Mouse (Mus musculus): ENCODE measurements around the gene Cwc22. TPM values are rescaled to one million over a fixed set of nuclear protein-coding genes. Genes with fewer than 3 reads are reported as not detected.

The Cwc22 gene
- polyA plus RNA-seq, 1 experiment from 2014 or later = 42.8 TPM

GRCm38 (mm10) chr2:77960711-77961110, 14.5 kb upstream of the Cwc22 start:
- Histone ChIP-seq H3K27ac (no peak overlapping the region), H3K27me3 (ENCODE audit: low read depth, poor library complexity, severe bottlenecking) (no peaks in the 10 kb centered on the region), H3K36me3 (no peaks in the 10 kb centered on the region), H3K4me3 (no peak overlapping the region), H3K4me1 (no peaks in the 10 kb centered on the region), H3K9me3 (replicated peaks) (no peaks in the 10 kb centered on the region)
- no peak for DNase-seq (ENCODE audit: low spot score)
- WGBS = 86% methylated on average over 3 of the region's 3 CpGs

DNA sequence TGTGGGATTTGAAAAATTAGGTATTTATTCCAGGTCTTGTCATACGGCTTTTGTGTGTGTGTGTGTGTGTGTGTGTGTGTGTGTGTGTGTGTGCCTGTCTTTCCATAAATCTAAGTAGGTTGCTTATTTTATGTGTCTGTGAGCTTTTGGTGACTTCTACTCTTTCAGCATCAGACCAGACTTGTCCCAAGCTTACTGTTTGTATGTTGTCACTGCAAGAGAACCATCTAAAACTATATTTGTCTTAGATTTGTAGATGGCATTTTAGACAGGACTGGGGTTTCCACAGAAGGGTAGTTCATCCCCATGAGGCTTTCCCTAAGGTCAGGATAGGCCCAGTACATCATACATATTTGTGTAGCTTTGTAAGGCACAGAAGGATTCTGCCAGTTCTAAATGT, 13.2 kb upstream of the Cwc22 start:
- Histone ChIP-seq H3K27me3 (ENCODE audit: low read depth, poor library complexity, severe bottlenecking) (no peaks in the 10 kb centered on the region), H3K4me1 (no peaks in the 10 kb centered on the region), H3K4me3 (no peak overlapping the region), H3K27ac (no peak overlapping the region), H3K36me3 (no peaks in the 10 kb centered on the region), H3K9me3 (replicated peaks) (no peaks in the 10 kb centered on the region)
- no peak for DNase-seq (ENCODE audit: low spot score)
- WGBS = 84% methylated on average over 1 of the region's 1 CpGs

DNA sequence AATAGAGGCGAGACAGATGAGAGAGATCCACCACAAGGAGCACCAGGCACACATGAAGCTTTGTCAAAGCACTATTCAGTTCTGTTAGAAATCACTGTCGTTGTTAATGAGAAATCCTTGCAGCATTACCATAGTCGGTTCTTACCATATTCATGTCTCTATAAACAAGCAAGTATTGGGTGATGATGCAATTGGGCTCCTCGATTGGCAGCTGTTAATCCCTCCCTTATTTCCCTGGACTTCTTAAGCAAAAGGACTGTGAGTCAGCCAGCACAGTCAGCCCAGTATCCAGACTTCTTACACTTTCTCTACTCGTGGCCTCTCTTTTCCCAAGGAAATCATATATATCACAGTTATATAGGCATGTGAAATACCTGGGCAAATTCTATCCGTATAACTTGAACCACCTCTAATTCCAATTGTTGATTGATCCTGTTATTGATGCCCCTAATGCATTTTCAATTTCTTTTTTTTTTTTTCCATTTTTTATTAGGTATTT, 5.3 kb upstream of the Cwc22 start:
- H3K36me3 ChIP-seq = no peaks in the 10 kb centered on the region
- no peaks in the 10 kb centered on the region for H3K27me3 ChIP-seq (ENCODE audit: low read depth, poor library complexity, severe bottlenecking)
- no peaks in the 10 kb centered on the region for H3K4me1 ChIP-seq
- H3K9me3 ChIP-seq (replicated peaks) = no peaks in the 10 kb centered on the region
- no peak overlapping the region for H3K4me3 ChIP-seq
- H3K27ac ChIP-seq = no peak overlapping the region
- DNase-seq (ENCODE audit: low spot score) = no peak
- WGBS = 90% methylated on average over 6 of the region's 6 CpGs

- H3K27me3 ChIP-seq (ENCODE audit: low read depth, poor library complexity, severe bottlenecking) = no peaks in the 10 kb centered on the region
- 74% methylated on average over 1 of the region's 1 CpGs for WGBS
These were observed 3.9 kb upstream of the Cwc22 start for GRCm38 (mm10) chr2:77950111-77950510.

DNA sequence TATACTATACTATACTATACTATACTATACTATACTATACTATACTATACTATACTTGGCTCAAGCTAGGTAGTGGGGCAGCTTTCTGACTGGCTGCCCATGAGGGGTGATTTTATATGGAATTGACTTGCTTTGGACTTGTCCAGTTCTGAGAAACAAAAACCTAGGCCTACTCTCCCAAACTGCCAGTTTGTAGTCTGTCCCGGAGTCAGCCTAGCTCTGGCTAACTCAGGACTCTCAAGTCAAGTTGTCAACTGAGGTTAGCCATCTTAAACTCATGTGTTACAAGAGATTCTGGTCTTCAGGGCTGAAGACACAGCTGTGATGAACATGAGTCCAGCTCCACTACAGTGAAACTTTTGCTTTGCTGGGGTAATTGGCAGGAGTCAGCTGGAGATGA, 3.3 kb upstream of the Cwc22 start:
- no peaks in the 10 kb centered on the region for H3K36me3 ChIP-seq
- no peak overlapping the region for H3K27ac ChIP-seq
- H3K4me3 ChIP-seq = no peak overlapping the region
- DNase-seq (ENCODE audit: low spot score) = no peak
- 83% methylated on average over 1 of the region's 1 CpGs for WGBS
- no peaks in the 10 kb centered on the region for H3K27me3 ChIP-seq (ENCODE audit: low read depth, poor library complexity, severe bottlenecking)
- H3K9me3 ChIP-seq (replicated peaks) = no peaks in the 10 kb centered on the region
- H3K4me1 ChIP-seq = peaks cover 9% of the 10 kb centered on the region

More at GRCm38 (mm10) chr2:77950111-77950510, 3.9 kb upstream of the Cwc22 start:
- no peak for DNase-seq (ENCODE audit: low spot score)
- no peaks in the 10 kb centered on the region for H3K9me3 ChIP-seq (replicated peaks)
- no peaks in the 10 kb centered on the region for H3K36me3 ChIP-seq
- H3K27ac ChIP-seq = no peak overlapping the region
- peaks cover 3% of the 10 kb centered on the region for H3K4me1 ChIP-seq
- H3K4me3 ChIP-seq = no peak overlapping the region

DNA sequence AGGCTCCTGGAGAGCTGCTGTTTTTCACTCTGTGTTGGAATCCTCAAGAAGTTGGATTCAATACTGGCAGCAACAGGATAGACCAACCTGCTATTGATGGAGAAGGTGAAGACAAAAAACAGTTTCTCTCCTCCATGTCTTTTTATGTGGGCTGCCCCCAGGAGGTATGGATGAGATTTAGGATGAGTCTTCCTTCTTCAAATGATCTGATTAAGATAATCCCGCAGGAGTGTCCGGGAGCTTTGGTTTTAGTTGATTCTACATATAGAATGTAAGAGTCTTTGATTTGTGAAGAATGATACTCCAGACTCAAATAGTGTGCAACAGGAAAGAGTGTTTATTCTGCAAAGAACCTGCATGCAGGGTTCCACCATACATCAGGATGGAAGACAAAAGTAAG, 2.7 kb upstream of the Cwc22 start:
- Histone ChIP-seq H3K27me3 (ENCODE audit: low read depth, poor library complexity, severe bottlenecking) (no peaks in the 10 kb centered on the region), H3K9me3 (replicated peaks) (no peaks in the 10 kb centered on the region), H3K27ac (no peak overlapping the region), H3K4me1 (peaks cover 12% of the 10 kb centered on the region), H3K4me3 (no peak overlapping the region), H3K36me3 (no peaks in the 10 kb centered on the region)
- no peak for DNase-seq (ENCODE audit: low spot score)
- 87% methylated on average over 2 of the region's 2 CpGs for WGBS

- Histone ChIP-seq H3K4me3 (no peak overlapping the region), H3K9me3 (replicated peaks) (no peaks in the 10 kb centered on the region), H3K36me3 (no peaks in the 10 kb centered on the region), H3K27ac (no peak overlapping the region), H3K4me1 (peaks cover 12% of the 10 kb centered on the region), H3K27me3 (ENCODE audit: low read depth, poor library complexity, severe bottlenecking) (no peaks in the 10 kb centered on the region)
- DNase-seq (ENCODE audit: low spot score) = no peak
- 92% methylated on average over 1 of the region's 1 CpGs for WGBS
These were observed 2.0 kb upstream of the Cwc22 start for GRCm38 (mm10) chr2:77948126-77948525.

DNA sequence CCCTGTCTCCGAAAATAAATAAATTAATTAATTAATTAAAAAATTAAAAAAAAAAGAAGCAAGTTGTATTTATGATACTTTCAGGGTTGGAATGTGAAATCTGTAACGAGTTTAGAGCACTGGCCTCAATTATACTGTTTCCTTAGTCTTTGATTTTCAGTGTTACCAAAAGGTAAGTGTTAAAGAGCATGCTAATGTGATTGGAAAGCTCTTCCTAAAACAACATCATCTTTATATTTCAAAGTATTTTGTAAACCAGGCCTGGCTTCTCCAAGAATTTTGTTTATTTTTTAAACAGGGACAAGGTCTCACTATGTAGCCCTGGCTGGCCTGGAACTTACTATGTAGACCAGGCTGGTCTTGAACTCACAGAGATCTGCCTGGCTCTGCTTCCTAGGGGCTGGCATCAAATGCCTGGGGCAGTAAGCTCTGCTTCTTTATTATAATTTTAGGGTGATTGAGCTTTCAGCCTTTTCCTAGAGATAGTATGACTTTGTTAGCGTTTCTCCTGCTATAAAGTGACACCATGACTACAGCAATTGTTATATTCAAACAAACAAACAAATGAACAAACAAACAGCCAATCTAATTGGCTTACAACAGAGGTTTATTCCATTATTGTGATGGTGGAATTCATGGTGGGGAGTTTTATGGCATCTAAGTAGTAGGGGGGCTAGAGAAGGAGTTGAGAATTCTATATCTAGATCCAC, 1.1 kb upstream of the Cwc22 start:
- DNase-seq (ENCODE audit: low spot score) = no peak
- WGBS = 78% methylated on average over 3 of the region's 3 CpGs
- H3K36me3 ChIP-seq = 0 out of 2 replicates have a peak, but pooled peaks cover 3% of the 10 kb centered on the region
- no peaks in the 10 kb centered on the region for H3K9me3 ChIP-seq (replicated peaks)
- H3K27ac ChIP-seq = no peak overlapping the region
- no peak overlapping the region for H3K4me3 ChIP-seq
- H3K4me1 ChIP-seq = peaks cover 12% of the 10 kb centered on the region
- H3K27me3 ChIP-seq (ENCODE audit: low read depth, poor library complexity, severe bottlenecking) = no peaks in the 10 kb centered on the region

DNA sequence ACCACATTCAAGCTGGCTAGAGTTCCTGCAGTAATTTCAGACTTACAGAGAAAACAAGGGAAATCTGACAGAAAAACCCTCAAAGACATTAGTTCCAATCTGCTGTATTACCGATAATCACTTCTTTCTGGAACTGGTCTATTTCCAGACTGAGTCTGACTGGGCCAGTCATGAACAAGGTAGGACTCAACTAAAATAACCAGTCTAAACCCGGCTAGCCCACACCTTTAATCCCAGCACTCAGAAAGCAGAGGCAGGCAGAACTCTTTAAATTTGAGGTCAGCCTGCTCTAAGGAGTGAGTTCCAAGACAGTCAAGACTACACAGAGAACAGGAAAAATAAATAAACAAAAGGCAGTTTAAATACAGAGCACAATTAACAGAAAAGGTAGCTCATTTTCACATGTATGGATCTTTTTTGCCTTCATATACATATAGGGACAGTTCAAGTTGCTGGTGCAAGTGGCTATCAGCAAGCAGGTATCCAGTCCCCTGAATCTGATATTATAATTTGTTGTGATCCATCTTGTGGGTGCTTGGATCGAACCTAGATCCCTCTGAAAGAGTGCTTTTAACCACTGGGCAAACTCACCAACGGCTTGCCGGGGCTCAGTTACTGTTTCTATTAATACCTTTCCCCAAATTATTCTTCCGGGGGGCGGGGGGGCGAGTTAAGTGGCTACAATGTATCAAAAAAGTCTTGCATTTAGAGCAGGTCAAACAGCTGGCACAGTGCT, 1.1 kb downstream of the Cwc22 start:
- H3K9me3 ChIP-seq (replicated peaks) = no peaks in the 10 kb centered on the region
- peak overlapping the region; percentile 80 for H3K4me3 ChIP-seq
- peaks cover 16% of the 10 kb centered on the region for H3K36me3 ChIP-seq
- 47% methylated on average over 8 of the region's 8 CpGs for WGBS
- DNase-seq (ENCODE audit: low spot score) = no peak
- H3K27ac ChIP-seq = peak overlapping the region; percentile 95
- H3K27me3 ChIP-seq (ENCODE audit: low read depth, poor library complexity, severe bottlenecking) = no peaks in the 10 kb centered on the region
- H3K4me1 ChIP-seq = peaks cover 12% of the 10 kb centered on the region

GRCm38 (mm10) chr2:77944281-77944680, 1.9 kb downstream of the Cwc22 start:
- no peaks in the 10 kb centered on the region for H3K27me3 ChIP-seq (ENCODE audit: low read depth, poor library complexity, severe bottlenecking)
- H3K27ac ChIP-seq = no peak overlapping the region
- H3K4me3 ChIP-seq = no peak overlapping the region
- 94% methylated on average over 5 of the region's 5 CpGs for WGBS
- no peak for DNase-seq (ENCODE audit: low spot score)
- peaks cover 22% of the 10 kb centered on the region for H3K36me3 ChIP-seq
- no peaks in the 10 kb centered on the region for H3K9me3 ChIP-seq (replicated peaks)
- H3K4me1 ChIP-seq = peaks cover 12% of the 10 kb centered on the region

- H3K27ac ChIP-seq = no peak overlapping the region
- peaks cover 34% of the 10 kb centered on the region for H3K36me3 ChIP-seq
- H3K4me1 ChIP-seq = peaks cover 12% of the 10 kb centered on the region
- no peaks in the 10 kb centered on the region for H3K27me3 ChIP-seq (ENCODE audit: low read depth, poor library complexity, severe bottlenecking)
- H3K4me3 ChIP-seq = no peak overlapping the region
- DNase-seq (ENCODE audit: low spot score) = no peak
- no peaks in the 10 kb centered on the region for H3K9me3 ChIP-seq (replicated peaks)
- 88% methylated on average over 2 of the region's 2 CpGs for WGBS
These were observed 4.2 kb downstream of the Cwc22 start for GRCm38 (mm10) chr2:77941944-77942343.

DNA sequence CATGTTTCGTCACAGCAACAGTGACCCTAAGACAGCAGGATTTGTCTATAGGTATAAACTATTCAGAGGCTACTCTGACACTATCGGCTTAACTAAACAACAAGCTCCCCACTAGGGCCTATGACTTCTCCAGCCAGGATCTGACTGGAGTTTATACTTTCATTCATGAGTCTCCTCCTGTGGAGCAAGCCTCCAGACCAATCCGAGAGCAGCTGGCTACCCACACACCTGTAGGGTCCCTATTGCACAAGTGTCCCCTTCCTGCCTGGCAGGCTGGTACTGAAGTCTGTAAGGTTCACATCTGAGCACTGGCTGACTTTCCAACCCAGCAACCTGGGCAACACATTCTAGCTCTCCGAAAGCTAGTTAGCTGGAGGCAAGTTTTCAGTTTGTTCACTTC, 7.9 kb downstream of the Cwc22 start:
- no peaks in the 10 kb centered on the region for H3K9me3 ChIP-seq (replicated peaks)
- no peaks in the 10 kb centered on the region for H3K4me1 ChIP-seq
- DNase-seq (ENCODE audit: low spot score) = no peak
- 95% methylated on average over 4 of the region's 4 CpGs for WGBS
- H3K4me3 ChIP-seq = no peak overlapping the region
- no peaks in the 10 kb centered on the region for H3K27me3 ChIP-seq (ENCODE audit: low read depth, poor library complexity, severe bottlenecking)
- H3K27ac ChIP-seq = no peak overlapping the region
- H3K36me3 ChIP-seq = peaks cover 68% of the 10 kb centered on the region

- DNase-seq (ENCODE audit: low spot score) = no peak
- 89% methylated on average over 3 of the region's 3 CpGs for WGBS
- Histone ChIP-seq H3K27me3 (ENCODE audit: low read depth, poor library complexity, severe bottlenecking) (no peaks in the 10 kb centered on the region), H3K9me3 (replicated peaks) (no peaks in the 10 kb centered on the region), H3K27ac (no peak overlapping the region), H3K36me3 (peaks cover 72% of the 10 kb centered on the region), H3K4me3 (no peak overlapping the region), H3K4me1 (no peaks in the 10 kb centered on the region)
These were observed 8.4 kb downstream of the Cwc22 start for GRCm38 (mm10) chr2:77937818-77938217.

All from limb, embryonic 10.5 days (tissue).